Mouse (Mus musculus) midbrain, embryonic 16.5 days (tissue): ENCODE measurements at regions not wholly inside any gene's neighbourhood (a gene's known extent, or its start where the extent isn't known, plus 50 kb on each side); places are given as distances from the start of the nearest gene placed in this dataset.

Source experiments
- ATAC-seq: fragments of 200-750 bp; cut with Nextera tagmentation; 2 replicates; pipeline ENCODE4 v1.8.0; 2017; ENCODE audit warnings: moderate TSS enrichment
- H3K27ac ChIP-seq: fragments of 300-500 bp; sonication (generic); 2 replicates; pipeline ENCODE4 v1.5.1; 2014; ENCODE audit warnings: mild to moderate bottlenecking, low read length, mixed read lengths
- H3K27me3 ChIP-seq: fragments of 300-500 bp; sonication (generic); 2 replicates; pipeline ENCODE4 v1.6.1; 2014; ENCODE audit warnings: low read depth, low read length, mixed read lengths; ENCODE audit not compliant: control insufficient read depth, insufficient read depth
- H3K36me3 ChIP-seq: fragments of 300-500 bp; sonication (generic); 2 replicates; pipeline ENCODE4 v1.6.1; 2014; ENCODE audit warnings: mild to moderate bottlenecking, low read length, moderate library complexity, mixed read lengths; ENCODE audit not compliant: control insufficient read depth, insufficient read depth
- H3K4me1 ChIP-seq: fragments of 300-500 bp; sonication (generic); 2 replicates; pipeline ENCODE4 v1.6.1; 2014; ENCODE audit warnings: mild to moderate bottlenecking, low read length, mixed read lengths; ENCODE audit not compliant: control insufficient read depth, insufficient read depth
- H3K4me2 ChIP-seq: fragments of 300-500 bp; sonication (generic); 2 replicates; pipeline ENCODE4 v1.6.1; 2014; ENCODE audit warnings: mild to moderate bottlenecking, low read length, mixed read lengths
- H3K4me3 ChIP-seq: fragments of 300-500 bp; sonication (generic); 2 replicates; pipeline ENCODE4 v1.5.1; 2014; ENCODE audit warnings: low read depth, mild to moderate bottlenecking, low read length, moderate library complexity, mixed read lengths
- H3K9ac ChIP-seq: fragments of 300-500 bp; sonication (generic); 2 replicates; pipeline ENCODE4 v1.6.1; 2014; ENCODE audit warnings: low read depth, low read length, mixed read lengths
- H3K9me3 ChIP-seq: fragments of 300-500 bp; sonication (generic); replicated peaks from 2 replicates; pipeline ENCODE4 v1.6.1; 2014; ENCODE audit warnings: mild to moderate bottlenecking, low read length, mixed read lengths; ENCODE audit not compliant: control insufficient read depth, poor library complexity, severe bottlenecking
- WGBS: fragments of 180-500 bp; shearing (Covaris S2); extraction: QIAGEN DNeasy Blood & Tissue Kit; methylation state at CpG from one replicate; pipeline ENCODE4 v1.1.7; 2014; 5-methylcytosine and 5-hydroxymethylcytosine counted together

GRCm38 (mm10) chr6:126481257-126481656 lies 54.0 kb downstream of the Kcna5 start:
- Histone ChIP-seq H3K4me1 (no peaks in the 10 kb centered on the region), H3K4me3 (no peak overlapping the region), H3K4me2 (no peak overlapping the region), H3K27me3 (no peaks in the 10 kb centered on the region), H3K9ac (no peak overlapping the region), H3K36me3 (no peaks in the 10 kb centered on the region), H3K9me3 (no peaks in the 10 kb centered on the region), H3K27ac (no peak overlapping the region)
- ATAC-seq = no peak
- 57% methylated on average over 6 of the region's 6 CpGs for WGBS

GRCm38 (mm10) chr6:126477506-126477905 lies 57.7 kb downstream of the Kcna5 start:
- ATAC-seq = no peak
- H3K9me3 ChIP-seq = no peaks in the 10 kb centered on the region
- no peak overlapping the region for H3K4me3 ChIP-seq
- no peak overlapping the region for H3K4me2 ChIP-seq
- H3K36me3 ChIP-seq = no peaks in the 10 kb centered on the region
- H3K9ac ChIP-seq = no peak overlapping the region
- no peaks in the 10 kb centered on the region for H3K4me1 ChIP-seq
- 11% methylated on average over 2 of the region's 2 CpGs for whole genome bisulfite sequencing
- H3K27me3 ChIP-seq = no peaks in the 10 kb centered on the region
- H3K27ac ChIP-seq = no peak overlapping the region

DNA sequence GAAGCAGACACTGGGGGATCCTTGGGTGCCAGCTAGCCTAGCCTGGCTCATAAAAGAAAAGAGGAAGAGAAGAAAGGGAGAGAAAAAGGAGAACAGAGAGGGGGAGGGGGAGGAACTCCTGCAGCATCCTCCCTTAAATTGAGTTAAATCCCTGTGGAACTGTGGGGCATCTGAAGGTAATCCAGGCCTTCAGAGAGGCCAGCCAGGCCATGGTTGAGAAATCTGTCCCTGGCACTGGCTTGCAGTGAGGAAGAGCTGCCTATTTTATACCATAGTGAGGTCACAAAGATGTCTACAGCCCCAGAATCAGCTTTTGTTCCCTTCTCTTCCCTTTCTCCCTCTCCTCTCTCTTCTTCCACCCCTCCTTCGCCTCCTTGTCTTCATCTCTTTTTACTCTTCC lies 58.5 kb downstream of the Kcna5 start:
- H3K27me3 ChIP-seq = no peaks in the 10 kb centered on the region
- H3K9ac ChIP-seq = no peak overlapping the region
- H3K4me1 ChIP-seq = no peaks in the 10 kb centered on the region
- 32% methylated on average over 1 of the region's 1 CpGs for WGBS
- no peak overlapping the region for H3K4me3 ChIP-seq
- no peak overlapping the region for H3K4me2 ChIP-seq
- H3K9me3 ChIP-seq = no peaks in the 10 kb centered on the region
- no peak overlapping the region for H3K27ac ChIP-seq
- no peaks in the 10 kb centered on the region for H3K36me3 ChIP-seq
- ATAC-seq = no peak

- no peak for ATAC-seq
- H3K9me3 ChIP-seq = no peaks in the 10 kb centered on the region
- no peaks in the 10 kb centered on the region for H3K27me3 ChIP-seq
- no peak overlapping the region for H3K4me2 ChIP-seq
- 83% methylated on average over 8 of the region's 8 CpGs for WGBS
- no peak overlapping the region for H3K27ac ChIP-seq
- H3K4me1 ChIP-seq = no peaks in the 10 kb centered on the region
- no peak overlapping the region for H3K4me3 ChIP-seq
- H3K9ac ChIP-seq = no peak overlapping the region
- H3K36me3 ChIP-seq = no peaks in the 10 kb centered on the region
These were observed 59.7 kb downstream of the Kcna5 start for GRCm38 (mm10) chr6:126475555-126475954.

DNA sequence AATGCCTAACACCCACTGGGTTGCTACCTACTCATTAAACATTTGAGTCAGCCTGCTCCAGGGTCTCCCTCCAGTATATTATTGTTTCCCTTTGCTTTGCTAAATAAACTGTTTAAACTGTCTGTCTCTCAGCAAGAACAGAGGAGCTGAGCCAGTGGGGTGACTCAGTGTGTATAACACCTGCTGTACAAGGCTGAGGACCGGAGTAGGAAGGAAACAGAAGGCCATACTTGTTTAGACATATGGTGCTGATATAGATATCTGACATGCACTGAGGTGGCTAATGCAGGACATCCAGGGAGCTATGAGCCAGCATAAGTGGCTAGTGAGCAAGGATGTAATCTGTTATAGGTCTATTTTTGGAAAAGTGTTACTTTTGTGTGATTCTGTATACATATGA lies 81.5 kb downstream of the Kcna5 start:
- Histone ChIP-seq H3K27ac (no peak overlapping the region), H3K9me3 (no peaks in the 10 kb centered on the region), H3K27me3 (no peaks in the 10 kb centered on the region), H3K4me2 (no peak overlapping the region), H3K36me3 (no peaks in the 10 kb centered on the region), H3K4me1 (no peaks in the 10 kb centered on the region), H3K9ac (no peak overlapping the region), H3K4me3 (no peak overlapping the region)
- ATAC-seq = no peak
- 31% methylated on average over 1 of the region's 1 CpGs for WGBS

- ATAC-seq = no peak
- no peaks in the 10 kb centered on the region; the same call in 1 of the 2 replicates for H3K27me3 ChIP-seq
- no peak overlapping the region for H3K4me3 ChIP-seq
- H3K4me1 ChIP-seq = no peaks in the 10 kb centered on the region
- H3K9me3 ChIP-seq = no peaks in the 10 kb centered on the region
- H3K9ac ChIP-seq = no peak overlapping the region
- H3K36me3 ChIP-seq = no peaks in the 10 kb centered on the region
- no peak overlapping the region for H3K27ac ChIP-seq
- WGBS = 28% methylated on average over 3 of the region's 3 CpGs
- H3K4me2 ChIP-seq = no peak overlapping the region
These were observed 89.7 kb downstream of the Kcna5 start for GRCm38 (mm10) chr6:126445519-126445918.

DNA sequence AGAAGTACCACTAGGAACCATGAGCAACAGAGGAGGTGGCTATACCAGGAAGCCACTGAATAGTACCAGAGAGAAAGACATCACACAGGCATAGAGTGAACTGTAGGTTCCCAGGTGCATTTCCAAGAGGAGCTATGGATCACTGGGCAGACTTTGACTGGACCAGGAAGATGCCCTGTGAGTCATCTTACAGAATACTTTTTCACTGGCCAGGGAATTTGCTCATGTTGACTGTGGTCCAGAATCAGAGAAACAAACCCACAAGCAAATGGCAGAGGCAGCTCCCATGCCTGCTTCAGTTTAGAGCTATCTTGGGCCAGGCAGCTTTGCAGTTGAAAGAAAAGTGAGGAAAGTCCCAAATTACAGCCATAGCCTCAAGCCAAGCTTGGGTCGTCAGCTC lies 95.0 kb downstream of the Kcna5 start:
- no peaks in the 10 kb centered on the region for H3K9me3 ChIP-seq
- no peak overlapping the region for H3K27ac ChIP-seq
- ATAC-seq = no peak
- H3K4me1 ChIP-seq = no peaks in the 10 kb centered on the region
- 87% methylated on average over 1 of the region's 1 CpGs for WGBS
- no peak overlapping the region for H3K9ac ChIP-seq
- no peaks in the 10 kb centered on the region for H3K36me3 ChIP-seq
- H3K4me3 ChIP-seq = no peak overlapping the region
- no peaks in the 10 kb centered on the region; the same call in 1 of the 2 replicates for H3K27me3 ChIP-seq
- H3K4me2 ChIP-seq = no peak overlapping the region

DNA sequence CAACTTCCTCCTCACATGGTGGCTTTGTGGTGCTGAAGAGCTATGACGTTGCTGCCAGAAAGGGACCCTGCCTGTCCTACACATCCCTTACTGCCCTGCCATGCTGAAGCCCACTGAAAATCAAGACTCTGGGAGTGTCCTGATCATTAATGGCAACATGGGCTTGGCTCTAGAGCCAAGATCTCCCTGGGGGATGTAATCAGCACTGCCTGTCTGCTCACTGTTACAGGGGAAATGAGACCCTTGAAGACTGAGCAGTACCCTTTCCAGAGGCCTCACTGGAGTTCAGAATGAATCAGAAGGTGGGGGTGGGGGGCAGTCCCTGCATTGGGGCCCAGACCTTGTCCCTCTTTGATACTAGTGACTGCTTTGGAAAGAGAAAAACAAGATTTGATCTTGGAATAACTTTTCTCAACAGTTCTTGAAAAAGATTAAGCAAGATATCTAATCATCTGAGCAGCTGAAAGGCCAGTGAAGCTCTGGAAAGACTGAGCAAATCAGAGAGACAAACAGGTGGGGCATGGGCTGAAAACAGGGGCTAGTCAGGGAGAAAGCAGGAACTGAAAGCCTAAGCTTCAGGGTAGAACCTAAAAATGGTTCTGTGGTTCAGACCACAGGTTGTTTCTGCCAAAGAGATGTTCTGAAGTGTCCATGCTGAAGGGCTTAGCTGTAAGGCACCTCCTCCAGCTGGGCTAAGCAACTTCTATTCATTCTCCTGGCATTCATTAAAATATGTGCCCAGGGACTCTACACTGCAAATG lies 97.1 kb downstream of the Kcna5 start:
- no peaks in the 10 kb centered on the region for H3K27me3 ChIP-seq
- no peak overlapping the region for H3K9ac ChIP-seq
- H3K36me3 ChIP-seq = no peaks in the 10 kb centered on the region
- H3K4me2 ChIP-seq = no peak overlapping the region
- 92% methylated on average over 1 of the region's 1 CpGs for WGBS
- H3K27ac ChIP-seq = no peak overlapping the region
- H3K4me1 ChIP-seq = no peaks in the 10 kb centered on the region
- H3K9me3 ChIP-seq = no peaks in the 10 kb centered on the region
- no peak for ATAC-seq
- H3K4me3 ChIP-seq = no peak overlapping the region

GRCm38 (mm10) chr6:126427208-126427607 lies 108.0 kb downstream of the Kcna5 start:
- Histone ChIP-seq H3K27ac (no peak overlapping the region), H3K4me1 (no peaks in the 10 kb centered on the region), H3K9ac (no peak overlapping the region), H3K36me3 (no peaks in the 10 kb centered on the region), H3K4me3 (no peak overlapping the region), H3K27me3 (no peaks in the 10 kb centered on the region), H3K4me2 (no peak overlapping the region), H3K9me3 (no peaks in the 10 kb centered on the region)
- no peak for ATAC-seq
